8 mouse cellular contexts compared by ENCODE assay signal in genomic region chr1:94078835-94079440, GRCm38 (mm10). TPM values are rescaled to one million over a fixed set of nuclear protein-coding genes. Genes with fewer than 3 reads are reported as not detected.
DNase-seq lines count a peak whose midpoint lies in the region; ATAC-seq and TF ChIP-seq lines count a peak whose summit lies in the region.

No protein-coding gene starts in this region.

- peak; percentile 58 for TF ChIP-seq CTCF in G1E (IDR thresholded peaks at IDR 0.05; ENCODE audit: low read depth, low read length)

- peak; percentile 80 for ATAC-seq in G1E (ENCODE audit: extremely low read depth, insufficient number of reproducible peaks, low FRiP score, poor library complexity, severe bottlenecking)
- peak; percentile 90 for ATAC-seq in hindbrain, embryonic 13.5 days (ENCODE audit: low FRiP score)

- WGBS in hindbrain, embryonic 13.5 days = 5% methylated on average over 9 of the region's 9 CpGs

- H3K9me3 ChIP-seq in G1E (replicated peaks) = no peaks in the 10 kb centered on the region
- no peaks in the 10 kb centered on the region for H3K9me3 ChIP-seq in hindbrain, embryonic 13.5 days

- peaks cover 6% of the 10 kb centered on the region for H3K27me3 ChIP-seq in G1E (ENCODE audit: insufficient read depth, low read length)
- H3K27me3 ChIP-seq in hindbrain, embryonic 13.5 days = peaks cover 14% of the 10 kb centered on the region; the same call in 1 of the 2 replicates

- no peak overlapping the region for H3K4me2 ChIP-seq in hindbrain, embryonic 13.5 days

- peak; percentile 43 for DNase-seq in G1E (ENCODE audit: low spot score)
- DNase-seq in cerebellum, adult 18-20 months = peak; percentile 81 to 82
- DNase-seq in frontal cortex, adult 2 months (ENCODE audit: extremely low spot score in 1 of 2, low spot score in 1 of 2) = peak; percentile 75 to 97
- peak; percentile 91 to 92 for DNase-seq in layer of hippocampus, postnatal 14 days (ENCODE audit: low spot score in 2 of 2)
- peak; percentile 85 for DNase-seq in lung, postnatal 14 days
- peak; percentile 86 for DNase-seq in retina, postnatal 1 day
- peak; percentile 93 for DNase-seq in thymus, postnatal 4 days

- no peak overlapping the region for H3K4me3 ChIP-seq in G1E (ENCODE audit: low read depth, low read length)
- H3K4me3 ChIP-seq in hindbrain, embryonic 13.5 days = no peak overlapping the region

- no peaks in the 10 kb centered on the region for H3K36me3 ChIP-seq in G1E (replicated peaks)
- H3K36me3 ChIP-seq in hindbrain, embryonic 13.5 days = no peaks in the 10 kb centered on the region

- H3K9ac ChIP-seq in hindbrain, embryonic 13.5 days = no peak overlapping the region

- no peak overlapping the region for H3K27ac ChIP-seq in hindbrain, embryonic 13.5 days

- H3K4me1 ChIP-seq in G1E (ENCODE audit: insufficient read depth, low read depth, low read length) = no peaks in the 10 kb centered on the region
- no peaks in the 10 kb centered on the region for H3K4me1 ChIP-seq in hindbrain, embryonic 13.5 days (replicated peaks)

RNA-seq across cellular contexts. Expression of gene Pdcd1, which starts 26.6 kb away (rescaled TPM):
- 5.7 and 11.7 TPM in 2 replicates for total RNA-seq in G1E (2014; fragmentation: Nextera tagmentation)
- total RNA-seq in G1E (2017) = 0.05 TPM in 1 of 2 replicates, not detected in the other
- 0.80 and 0.93 TPM in 2 replicates for polyA plus RNA-seq in G1E (2012)
- polyA plus RNA-seq in frontal cortex, adult 2 months (2012; rRNA removed) = 0.12 and 0.13 TPM in 2 replicates
- not detected in 2 replicates for polyA plus RNA-seq in hindbrain, embryonic 13.5 days (2015; fragmentation: Nextera tagmentation; extraction: Ambion mirVana)
- not detected for total RNA-seq in layer of hippocampus, postnatal 14 days (2021)

RNA-seq across cellular contexts. Expression of gene Neu4, which starts 58.7 kb away (rescaled TPM):
- total RNA-seq in G1E (2014; fragmentation: Nextera tagmentation) = not detected in 2 replicates
- 0.17 and 0.22 TPM in 2 replicates for total RNA-seq in G1E (2017)
- not detected in 2 replicates for polyA plus RNA-seq in G1E (2012)
- 8.0 and 8.2 TPM in 2 replicates for polyA plus RNA-seq in frontal cortex, adult 2 months (2012; rRNA removed)
- polyA plus RNA-seq in hindbrain, embryonic 13.5 days (2015; fragmentation: Nextera tagmentation; extraction: Ambion mirVana) = not detected in 2 replicates
- 10 to 100 TPM; 22.6 to 25.3 TPM for total RNA-seq in layer of hippocampus, postnatal 14 days (2021)

Comparison
In these comparisons a context has a peak if more than half of its experiments do, and no peak if none do; other contexts are left out.
1. DNase-seq: peak in every context shown above with its lines; median percentile 93 in thymus, postnatal 4 days; 92 in layer of hippocampus, postnatal 14 days; 86 in frontal cortex, adult 2 months; 86 in retina, postnatal 1 day; 85 in lung, postnatal 14 days; 82 in cerebellum, adult 18-20 months; 43 in G1E.